Mouse (Mus musculus) right cerebral cortex, postnatal 14 days (tissue): ENCODE results near the gene Iffo2.
"Not testable (repeated sequence)": the region's sequence is repeated elsewhere in the genome, so short reads cannot be mapped to it uniquely, and the experiment has no call there.

ENCODE experiments used
- DNase-seq: peaks from one replicate; pipeline ENCODE4 v3.0.0; 2022

Gene Iffo2

DNA sequence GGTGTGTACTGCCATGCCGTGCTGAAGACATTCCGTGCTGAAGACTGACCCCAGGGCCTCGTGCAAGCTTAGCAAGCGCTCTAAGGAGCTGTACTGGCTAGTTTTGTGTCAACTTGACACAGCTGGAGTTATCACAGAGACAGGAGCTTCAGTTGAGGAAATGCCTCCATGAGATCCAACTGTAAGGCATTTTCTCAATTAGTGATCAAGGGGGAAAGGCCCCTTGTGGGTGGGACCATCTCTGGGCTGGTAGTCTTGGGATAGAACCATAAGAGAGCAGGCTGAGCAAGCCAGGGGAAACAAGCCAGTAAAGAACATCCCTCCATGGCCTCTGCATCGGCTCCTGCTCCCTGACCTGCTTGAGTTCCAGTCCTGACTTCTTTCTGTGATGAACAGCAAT is at the start of gene Iffo2:
Gene Iffo2, plus strand, starts transcription at position 301 of the 400 bp plus-strand sequence.
- DNase-seq = not testable (repeated sequence)

DNA sequence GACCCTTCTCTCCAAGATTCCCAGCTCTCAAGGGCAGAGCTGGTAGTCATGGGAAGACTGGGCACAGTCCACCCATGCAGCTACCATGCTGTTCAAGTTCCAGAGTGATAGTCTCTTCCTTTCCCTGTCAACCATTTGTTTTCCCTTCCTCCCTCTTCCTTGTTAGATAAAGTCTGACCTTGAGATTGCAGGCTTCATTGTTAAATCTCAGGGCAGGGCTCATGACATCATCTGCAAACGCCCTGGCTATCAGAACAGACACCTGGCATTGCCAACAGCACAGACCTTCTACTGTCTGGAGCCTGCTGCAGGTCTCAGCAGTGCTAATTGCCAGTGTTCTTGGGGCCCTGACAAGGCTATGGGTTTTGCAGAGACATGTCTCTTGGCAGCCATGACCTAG is 48.9 kb upstream of the Iffo2 start:
- DNase-seq = no peak

DNA sequence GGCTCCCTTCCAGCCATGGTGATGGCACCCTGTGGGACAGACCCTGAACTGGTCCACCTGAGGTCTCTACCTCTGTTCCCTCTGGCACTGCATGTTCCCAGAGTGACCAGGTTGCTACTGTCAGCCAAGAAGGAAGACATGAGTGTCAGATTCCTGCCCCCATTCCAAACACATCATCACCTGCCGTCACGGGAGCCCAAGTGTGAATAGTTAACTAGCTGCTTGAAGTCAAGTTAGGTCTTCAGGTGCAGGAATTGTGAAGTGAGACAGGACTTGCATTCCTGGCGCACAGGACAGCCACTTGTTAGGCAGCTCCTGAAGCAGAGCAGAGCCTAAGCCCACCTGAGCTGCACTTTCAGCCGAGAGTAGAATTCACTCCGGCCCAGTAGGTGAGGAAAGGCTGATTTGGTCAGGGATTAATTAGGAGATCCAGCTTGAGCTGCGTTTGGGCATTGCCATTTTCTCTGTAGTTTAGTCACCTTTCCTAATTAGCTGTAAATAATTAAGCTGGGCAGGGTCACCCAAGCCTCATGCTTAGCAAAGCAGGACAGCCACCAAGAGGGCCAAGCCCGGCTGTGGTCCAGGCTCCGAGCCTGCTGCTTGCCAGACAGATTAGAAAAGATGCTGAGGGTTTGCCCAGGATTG is 46.8 kb upstream of the Iffo2 start:
- no peak for DNase-seq

DNA sequence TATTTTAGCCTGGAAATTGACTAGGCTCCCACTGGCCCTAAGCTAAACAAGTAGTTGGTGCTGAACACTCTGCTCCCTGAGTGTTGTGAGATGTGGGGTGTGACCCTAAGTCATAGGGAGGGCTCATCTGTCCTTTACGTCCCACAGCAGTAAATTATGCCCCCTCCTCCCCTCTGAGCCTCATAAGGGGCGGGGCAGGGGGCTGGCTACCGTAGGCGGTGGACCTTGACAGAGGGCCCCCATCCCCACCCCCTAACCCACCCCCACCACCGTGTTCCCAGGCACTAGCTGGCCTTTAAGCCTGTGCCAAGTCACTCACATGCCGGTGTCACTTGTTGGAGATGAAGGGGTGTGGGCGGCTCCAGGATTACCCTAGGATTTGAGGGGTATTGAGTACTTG is 45.9 kb upstream of the Iffo2 start:
- DNase-seq = no peak

DNA sequence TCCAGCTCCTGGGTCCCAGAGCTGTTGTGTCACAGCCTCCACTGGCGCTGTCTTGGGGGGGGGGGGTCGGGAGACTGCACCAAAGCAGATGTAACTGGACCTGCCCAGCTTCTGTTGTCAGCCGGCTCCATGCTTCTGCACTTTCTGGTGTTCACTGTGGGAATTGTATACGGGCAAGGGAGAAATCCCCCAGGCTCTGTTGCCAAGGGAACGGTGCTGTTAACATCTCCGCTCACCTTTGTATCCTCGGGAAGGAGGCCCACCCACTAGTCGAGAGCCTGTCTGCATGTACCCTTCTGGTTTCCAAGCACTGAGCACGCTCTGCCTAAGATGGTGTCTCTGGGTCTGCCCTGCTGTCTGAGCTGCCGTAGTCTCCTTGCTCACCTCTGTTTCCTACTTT is 43.3 kb upstream of the Iffo2 start:
- DNase-seq = no peak

DNA sequence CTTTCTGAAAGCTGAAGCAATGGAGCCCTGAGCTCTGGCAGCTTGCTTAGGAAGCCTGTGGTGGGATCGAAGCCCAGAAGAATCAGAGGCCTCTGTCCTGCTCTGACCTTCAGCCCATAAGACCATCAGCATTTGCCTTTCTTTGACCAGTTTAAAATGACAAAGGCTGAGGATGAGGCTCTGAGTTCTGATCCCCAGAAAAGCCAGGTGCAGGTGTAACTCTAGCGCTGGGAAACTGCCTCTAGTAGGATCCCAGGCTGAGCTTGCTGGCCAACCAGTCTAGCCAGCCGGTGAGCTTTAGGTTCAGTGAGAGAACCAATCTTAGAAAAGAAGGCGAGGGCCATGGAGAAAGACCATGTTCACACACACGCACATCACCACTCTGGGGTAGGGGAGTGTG is 42.0 kb upstream of the Iffo2 start:
- no peak for DNase-seq

DNA sequence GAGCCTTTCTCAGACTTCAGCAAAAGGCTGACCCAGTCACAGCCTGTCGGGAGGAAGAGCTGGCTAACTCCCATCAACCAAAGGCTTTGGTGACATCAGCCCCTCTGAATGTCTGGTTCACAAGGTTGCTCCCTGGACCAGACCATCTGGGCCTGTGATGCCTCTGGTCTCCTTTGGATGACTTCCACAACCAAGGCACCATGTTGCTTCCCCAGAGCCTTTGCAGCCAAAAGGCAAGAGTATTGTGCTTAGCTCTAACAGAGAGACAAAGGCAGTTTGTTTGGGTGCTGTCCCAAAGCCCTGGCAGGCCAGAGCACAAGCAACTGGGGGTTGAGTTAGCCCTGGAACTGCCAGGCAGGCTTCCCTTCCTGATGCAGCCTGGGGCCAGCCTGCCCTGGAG is 40.4 kb upstream of the Iffo2 start:
- no peak for DNase-seq

DNA sequence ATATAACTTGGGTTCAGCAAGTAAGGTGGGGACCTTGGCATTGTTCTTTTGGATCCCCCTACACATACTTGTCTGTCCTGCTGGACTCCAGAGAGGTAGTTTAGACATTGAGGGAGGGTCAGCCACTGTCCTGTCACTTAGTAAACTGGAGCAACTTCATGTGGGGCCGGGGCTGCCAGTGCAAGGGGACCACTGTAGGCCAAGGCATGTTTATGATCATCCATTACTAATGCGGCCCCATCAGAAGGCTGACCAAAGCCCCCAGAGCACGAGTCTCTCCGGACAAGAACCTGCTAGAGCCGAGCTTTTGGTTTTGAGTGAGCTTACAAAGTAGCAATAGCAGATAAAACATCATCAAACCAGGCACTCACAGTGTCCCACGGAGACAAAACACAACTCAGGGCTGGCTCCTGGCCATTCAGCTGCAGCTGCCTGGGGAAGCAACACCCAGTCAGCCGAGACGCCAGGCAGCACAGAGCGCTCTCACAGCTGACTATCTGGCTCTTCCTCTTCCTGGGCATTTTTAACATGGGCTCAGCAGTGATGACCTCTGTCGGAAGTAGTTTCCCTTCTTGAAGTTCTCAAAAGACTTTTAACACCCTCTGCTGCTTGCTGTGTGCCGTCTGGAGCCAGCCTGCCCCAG is 39.8 kb upstream of the Iffo2 start:
- peak; percentile 64 for DNase-seq

DNA sequence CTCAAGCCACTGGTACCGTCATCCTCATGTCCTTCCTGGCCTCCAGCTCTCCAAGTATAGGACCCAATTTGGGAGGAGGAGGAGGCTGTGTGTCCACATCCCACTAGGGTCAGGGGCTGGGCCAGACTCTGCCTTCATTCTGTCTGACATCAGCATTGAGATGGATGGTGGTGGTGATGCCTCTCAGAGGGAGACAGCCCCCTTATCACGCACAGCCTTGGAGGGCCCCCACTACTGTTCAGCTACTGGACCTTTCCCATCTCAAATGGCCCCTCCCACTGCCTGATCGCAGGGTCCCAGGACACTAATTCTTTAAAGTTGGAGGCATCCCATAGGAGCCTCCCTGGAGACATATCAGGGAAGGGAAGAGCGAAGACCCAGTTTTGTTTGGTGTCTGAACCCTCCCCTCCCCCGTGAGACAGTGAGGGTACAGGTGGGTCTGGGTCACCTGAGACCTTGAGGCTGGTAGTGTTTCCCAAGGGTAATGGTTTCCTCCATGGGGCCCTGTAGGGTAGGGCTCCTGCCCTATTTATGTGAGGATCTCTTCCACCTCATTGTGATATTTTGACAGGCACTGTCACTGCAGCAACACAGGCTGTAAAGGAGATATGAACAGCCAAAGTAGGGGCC is 38.7 kb upstream of the Iffo2 start:
- no peak for DNase-seq

DNA sequence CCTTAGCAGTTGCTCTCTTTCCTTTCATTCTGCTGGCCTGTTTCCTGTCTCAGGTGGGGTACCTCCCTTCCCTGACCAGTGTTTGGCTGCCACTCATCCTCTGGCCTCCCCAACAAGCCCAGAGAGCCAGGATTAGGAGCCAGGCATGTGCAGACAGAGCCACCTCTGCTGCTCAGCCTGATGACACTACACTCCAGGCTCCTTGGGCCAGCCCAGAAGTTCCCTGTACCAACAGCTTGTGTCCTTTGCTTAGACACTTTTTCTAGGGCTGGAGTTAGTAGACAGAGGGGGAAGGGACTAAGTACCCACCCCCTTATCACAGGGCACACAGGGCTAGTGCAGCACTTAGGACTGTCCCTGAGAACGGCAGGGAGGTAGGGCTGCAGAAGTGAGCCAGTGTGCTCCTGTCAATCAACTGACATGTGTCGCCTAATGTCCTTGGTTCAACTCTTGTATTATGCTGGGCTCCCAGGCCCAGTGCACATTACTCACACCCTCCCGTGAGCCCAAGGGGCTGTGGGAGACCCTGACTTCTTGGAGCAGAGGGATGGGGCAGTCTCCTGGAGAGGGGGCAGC is 38.0 kb upstream of the Iffo2 start:
- DNase-seq = no peak

DNA sequence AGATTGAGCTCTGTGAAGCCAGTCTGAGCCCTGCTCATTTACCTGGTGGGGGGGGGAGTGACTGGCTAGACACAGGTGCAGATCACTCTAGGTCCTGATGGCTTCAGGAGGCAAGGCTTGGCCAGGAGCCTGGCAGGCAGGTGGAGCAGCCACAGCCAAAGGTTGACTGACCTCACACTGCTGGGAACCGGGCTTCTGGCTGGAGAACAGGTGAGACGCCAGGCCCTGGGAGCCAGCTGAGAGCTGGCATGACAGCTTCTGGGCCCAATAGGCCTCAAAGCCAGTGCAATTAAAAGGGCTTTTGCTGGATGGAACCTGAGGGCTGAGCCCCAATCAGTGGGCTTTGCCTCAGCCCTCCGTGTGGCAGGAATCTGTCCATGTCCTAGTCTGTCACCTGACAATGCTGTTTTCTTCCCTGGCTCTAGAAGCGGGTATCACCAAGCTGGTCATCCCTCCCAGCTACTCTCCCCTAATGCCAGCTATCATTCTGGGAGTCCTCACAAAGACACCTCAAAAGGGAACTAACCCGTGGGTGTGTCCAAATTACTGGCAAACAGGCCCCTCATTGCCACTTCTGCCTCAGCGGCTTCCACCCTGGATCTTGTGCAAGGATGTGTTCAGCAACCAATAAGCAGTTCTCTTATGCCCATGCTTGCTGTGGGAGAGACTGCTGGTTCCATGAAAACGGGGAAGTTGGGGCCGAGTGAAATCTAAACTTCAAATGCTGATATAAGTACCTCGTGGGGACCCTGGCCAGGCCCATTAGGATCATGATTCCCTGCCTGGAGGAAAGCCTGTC is 36.9 kb upstream of the Iffo2 start:
- no peak for DNase-seq

DNA sequence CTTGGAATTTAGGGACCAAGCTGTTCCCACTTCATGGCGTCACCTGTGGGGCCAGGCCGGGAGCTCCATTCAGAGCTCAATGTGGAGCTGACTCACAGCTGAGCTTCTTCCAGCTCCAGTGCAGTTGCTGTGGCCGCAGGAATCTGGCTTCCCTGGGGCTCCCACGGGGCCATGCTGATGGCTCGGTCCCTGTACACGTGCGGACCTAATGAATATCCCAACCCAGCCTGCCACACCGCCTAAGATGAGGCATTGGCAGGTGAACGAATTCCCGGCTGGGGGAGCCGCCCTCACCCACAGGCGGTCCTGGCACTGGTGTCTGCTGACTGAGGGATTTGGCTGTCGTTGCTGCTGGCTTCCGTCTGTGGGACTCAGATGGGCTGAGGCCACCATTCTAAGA is 29.5 kb upstream of the Iffo2 start:
- peak; percentile 32 for DNase-seq

DNA sequence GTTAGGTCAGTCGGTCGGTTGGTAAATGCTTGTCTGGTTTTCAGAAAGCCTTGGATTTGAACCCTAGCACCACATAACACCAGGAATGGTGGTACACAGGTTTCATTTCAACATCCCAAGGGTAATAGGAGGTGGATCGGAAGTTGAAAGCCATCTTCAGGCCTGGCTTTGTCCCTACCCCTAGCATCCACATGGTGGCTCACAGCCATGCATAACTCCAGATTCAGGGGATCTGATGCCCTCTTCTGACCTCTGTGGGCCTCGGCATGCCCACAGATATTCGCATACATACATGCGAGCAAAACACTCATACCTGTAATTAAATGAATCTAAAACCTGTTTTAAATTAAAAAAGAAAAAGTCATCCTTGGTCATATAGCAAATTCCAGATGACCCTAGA is 28.6 kb upstream of the Iffo2 start:
- no peak for DNase-seq

DNA sequence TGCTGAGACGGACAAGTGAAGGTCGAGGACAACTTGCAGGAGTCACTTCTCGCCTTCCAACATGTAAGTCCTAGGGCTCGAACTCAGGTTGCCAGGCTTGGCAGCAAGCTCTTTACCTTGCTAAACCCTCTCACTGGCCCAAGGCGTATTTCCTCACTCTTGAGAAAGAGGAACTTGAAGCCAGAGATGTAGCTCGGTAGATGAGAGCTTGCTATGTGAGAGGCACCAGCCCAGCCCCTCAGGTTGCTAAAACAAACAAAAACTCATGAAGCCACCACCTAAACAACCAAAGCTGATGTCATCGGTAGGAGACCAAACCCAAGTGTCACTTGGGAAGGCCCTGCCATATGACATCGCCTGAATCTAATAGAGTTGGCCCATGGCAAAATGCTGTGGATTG is 26.4 kb upstream of the Iffo2 start:
- no peak for DNase-seq

DNA sequence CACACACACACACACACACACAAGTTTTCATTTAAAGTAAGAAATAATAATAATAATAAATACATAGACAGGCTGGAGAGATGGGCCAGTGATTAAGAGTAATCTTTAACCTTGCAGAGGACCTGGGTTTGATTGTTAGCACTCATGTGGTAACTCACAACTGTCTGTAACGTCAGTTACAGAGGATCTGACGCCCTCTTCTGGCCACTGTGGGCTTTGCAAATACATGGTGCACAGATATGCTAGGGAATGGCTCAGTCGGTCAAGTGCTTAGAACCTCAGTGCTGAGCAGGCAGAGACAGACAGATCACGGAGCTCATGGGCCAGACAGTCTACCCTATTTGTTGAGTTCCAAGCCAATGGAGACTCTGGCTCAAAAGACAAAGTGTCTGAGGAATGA is 24.6 kb upstream of the Iffo2 start:
- no peak for DNase-seq

DNA sequence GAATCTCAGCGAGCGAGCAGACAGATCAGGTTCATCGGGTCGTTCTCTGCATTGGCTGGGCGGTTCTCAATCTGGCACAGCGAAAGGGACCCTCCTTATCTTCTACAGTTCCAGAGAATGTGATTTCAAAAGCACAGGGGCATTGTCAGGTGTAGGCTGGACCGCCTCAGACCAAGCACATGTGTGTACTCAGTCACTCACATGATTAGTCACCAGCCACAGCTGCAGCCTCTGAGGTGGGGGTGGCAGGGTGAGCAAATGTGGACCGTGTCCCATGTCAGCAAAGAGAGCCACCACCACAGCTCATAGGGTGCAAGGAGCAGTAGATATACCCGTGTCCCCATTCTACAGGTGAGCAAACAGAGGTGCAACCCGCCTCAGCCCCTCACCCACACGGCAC is 23.6 kb upstream of the Iffo2 start:
- no peak for DNase-seq

DNA sequence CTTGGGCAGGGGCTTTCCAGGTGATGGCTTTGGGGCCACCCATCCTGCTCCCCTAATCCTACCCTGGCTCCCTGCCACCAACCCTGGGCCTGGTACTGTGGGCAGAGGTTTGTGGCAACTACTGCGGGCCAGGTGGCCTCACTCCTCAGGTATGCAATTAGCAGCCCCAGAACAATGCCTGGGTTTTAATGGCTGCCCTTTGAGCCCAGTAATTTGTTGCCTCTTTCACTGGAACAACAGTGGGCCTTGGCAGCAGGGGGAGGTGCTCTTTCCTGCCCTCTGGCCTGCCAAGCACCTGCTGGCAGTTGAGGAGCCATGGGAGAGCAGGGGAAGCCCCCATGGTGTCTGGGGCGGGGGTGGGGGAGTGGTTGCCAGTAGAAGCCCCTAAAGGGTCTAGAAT is 21.3 kb upstream of the Iffo2 start:
- DNase-seq = no peak

DNA sequence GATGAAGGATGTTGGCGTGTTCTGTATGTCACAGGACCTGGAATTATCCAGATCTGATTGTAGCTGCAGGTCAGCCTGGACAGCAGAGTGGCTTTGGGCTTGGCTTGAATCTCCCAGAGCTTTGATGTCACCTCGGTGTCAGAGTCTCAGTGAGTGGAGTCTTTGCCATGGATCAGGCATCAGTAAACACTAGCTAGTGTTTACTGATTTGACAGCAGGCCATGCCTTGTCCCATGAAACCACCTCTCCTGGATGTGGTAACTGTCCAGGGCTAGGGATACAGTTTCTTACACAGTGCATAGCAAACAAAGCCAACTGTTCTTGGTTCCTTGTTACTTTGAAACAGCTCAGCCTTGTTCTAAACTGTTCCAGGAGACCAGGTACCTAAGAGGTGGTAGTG is 18.8 kb upstream of the Iffo2 start:
- DNase-seq = no peak

DNA sequence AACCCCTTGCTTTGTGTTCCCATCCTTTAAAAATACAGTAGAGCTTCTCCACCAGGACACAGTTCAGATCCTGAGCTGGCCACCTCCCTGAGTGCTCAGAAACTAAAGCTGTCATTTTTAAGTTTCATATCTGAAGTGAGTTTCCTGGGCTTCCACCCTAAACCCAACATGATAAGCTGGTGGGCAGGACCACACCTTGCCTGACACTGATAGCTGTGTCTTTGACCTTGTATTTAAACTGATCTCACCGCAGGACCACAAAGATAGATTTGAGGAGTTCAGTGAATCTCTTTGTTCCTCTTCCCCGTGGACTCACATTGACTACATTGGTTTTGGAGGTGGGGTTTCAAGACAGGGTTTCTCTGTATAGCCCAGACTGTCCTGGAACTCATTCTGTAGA is 17.4 kb upstream of the Iffo2 start:
- DNase-seq = no peak

DNA sequence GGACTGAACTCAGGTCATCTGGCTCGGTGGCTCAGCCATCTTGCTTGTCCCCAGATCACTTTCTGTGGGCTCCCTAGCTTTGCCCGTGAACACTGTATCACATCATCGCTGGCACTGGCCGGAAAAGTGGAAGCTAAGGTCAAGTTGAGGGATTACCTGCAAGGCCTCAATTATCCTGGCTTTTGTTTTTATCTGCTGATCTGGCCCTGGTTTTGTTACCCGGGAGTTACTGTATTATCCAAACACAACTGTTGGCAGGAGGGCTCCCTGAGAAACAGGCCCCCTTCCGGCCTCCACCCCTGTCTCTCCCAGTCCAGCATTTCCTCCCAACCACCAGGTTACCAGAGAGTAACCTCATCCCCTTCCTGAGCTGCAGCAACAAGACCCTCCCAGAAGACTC is 11.1 kb upstream of the Iffo2 start:
- no peak for DNase-seq

DNA sequence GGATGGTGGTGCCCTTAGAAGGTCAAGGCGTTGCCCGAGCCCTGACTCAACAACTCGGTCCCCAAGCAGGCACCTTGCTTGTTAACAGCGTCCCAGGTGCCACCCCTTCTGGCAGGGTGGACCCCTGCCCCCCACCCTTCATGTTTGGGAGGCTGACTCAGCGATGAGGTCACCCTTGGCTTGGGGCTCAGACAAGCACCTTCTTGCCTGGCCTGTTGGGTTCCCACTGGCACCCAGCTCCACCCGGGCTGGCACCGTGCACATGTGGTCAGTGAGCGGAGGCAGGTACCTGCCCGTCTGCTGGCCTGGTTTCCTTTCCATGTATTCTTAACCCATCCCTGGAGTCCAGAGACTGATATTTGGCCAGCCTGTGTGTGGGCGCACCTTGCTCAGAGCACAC is 8.4 kb upstream of the Iffo2 start:
- DNase-seq = no peak

DNA sequence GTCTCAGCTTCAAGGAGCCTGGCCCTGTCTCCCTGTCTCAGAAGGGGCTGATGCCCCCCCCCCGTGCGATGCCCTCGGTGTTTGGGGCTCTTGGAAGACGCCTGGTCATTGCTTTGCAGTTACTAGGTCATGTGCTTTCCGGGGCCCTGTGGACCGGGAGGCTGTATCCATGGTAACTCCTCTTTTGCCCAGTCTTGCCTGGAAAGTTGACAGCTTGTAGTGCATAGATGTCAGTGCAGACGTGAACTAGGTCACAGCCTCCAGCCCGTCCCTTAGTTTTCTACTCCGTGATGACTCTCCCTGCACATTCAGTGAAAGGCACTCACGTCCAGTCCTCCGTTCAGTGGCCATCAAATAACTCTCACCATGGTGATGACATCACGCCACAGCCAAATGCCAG is 3.9 kb upstream of the Iffo2 start:
- DNase-seq = no peak

DNA sequence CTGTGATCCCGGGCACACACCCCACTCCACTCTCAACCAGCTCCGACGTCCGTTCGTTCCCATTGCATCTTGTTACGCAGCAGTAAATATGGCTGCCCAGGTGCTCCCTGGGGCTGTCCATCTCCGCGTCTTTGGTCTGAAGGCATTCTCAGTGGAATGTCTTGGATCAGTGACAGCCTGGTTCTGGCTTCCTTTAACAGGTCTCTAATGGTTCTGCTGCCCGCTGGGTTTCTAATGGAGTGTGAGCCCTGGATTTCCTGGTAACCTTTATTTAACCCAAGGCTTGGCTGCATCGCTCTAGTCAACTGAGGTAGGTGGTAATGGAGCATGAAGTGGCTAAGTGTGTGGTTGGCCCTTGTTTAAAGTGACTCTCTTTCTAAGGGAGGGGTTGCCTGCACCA is 1.7 kb downstream of the Iffo2 start:
- DNase-seq = no peak
